Mouse (Mus musculus) urinary bladder, adult 2 months (tissue): Measurements from ENCODE around the gene Itsn2. TPM values are rescaled to one million over a fixed set of nuclear protein-coding genes. Genes with fewer than 3 reads are reported as not detected.
"Not testable (repeated sequence)": the region's sequence is repeated elsewhere in the genome, so short reads cannot be mapped to it uniquely, and the experiment has no call there.

Experiments used
- DNase-seq: peaks from one replicate; pipeline ENCODE4 v3.0.0; 2022; ENCODE audit warnings: low spot score
- polyA plus RNA-seq: library from polyadenylated mRNA; depleted of rRNA; stranded (reverse); fragments of >200 nt; gene quantifications from 2 replicates; pipeline ENCODE4 v1.2.3, GENCODE M21; 2012

Gene Itsn2
- polyA plus RNA-seq, 1 experiment = 38.3 TPM

DNA sequence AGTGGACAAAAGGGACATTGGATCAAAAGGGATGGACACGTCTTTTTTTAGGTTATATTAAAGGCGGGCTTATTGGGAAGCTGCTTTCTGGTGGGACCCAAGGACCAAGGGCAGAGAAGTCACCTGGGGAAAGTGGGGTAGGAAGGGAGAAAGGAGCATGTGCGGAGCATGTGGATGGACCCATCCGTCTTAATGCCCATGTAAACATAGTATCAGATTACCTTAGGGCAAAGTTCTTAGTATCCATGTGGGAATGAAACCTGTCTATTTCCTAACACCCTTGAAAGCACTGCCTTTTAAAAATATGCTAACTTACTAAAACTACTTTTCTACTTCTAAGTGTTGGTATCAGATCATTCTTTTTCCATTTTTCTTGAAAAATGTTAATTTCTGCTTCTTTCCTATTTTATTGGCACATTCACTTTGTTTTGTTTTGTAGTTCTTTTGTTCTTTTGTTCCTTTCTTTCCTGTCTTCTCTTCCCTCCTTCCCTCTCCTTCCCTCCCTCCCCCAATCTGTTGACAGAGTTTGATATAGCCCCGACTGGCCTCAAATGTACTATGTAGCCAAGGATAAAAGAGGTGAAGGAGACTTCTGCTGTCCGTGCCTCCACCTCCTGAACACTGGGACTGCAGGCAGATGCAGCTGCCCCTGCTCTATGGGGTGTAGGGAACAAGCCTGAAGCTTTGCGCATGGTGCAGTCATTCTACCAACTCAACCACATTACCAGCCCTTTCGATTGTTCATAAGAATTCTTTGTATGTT is 6.4 kb downstream of the Itsn2 start:
- no peak for DNase-seq

GRCm38 (mm10) chr12:4599713-4600112 is 7.3 kb downstream of the Itsn2 start:
- DNase-seq = no peak

GRCm38 (mm10) chr12:4606625-4607024 is 14.2 kb downstream of the Itsn2 start:
- no peak for DNase-seq

DNA sequence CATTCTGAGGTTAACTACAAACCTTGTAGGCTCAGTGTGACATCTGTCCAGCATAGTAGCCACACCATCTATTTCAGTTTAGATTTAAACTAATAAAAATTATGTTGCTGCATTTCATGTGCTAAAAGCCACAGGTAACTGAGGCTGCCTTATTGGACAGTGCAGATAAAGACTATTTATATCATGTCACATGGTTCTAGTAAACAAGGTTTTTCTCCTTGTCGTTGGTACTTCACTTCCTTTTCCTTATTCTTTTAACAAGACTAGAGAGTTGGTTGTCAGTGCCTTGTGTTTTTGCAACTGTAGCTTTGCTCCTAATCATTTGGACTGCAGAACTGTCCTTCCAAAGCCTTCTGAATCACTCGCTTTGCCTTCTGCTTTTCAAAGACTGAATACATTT is 22.3 kb downstream of the Itsn2 start:
- DNase-seq = no peak

- DNase-seq = no peak
Measured at GRCm38 (mm10) chr12:4624201-4624600, 31.8 kb downstream of the Itsn2 start.

DNA sequence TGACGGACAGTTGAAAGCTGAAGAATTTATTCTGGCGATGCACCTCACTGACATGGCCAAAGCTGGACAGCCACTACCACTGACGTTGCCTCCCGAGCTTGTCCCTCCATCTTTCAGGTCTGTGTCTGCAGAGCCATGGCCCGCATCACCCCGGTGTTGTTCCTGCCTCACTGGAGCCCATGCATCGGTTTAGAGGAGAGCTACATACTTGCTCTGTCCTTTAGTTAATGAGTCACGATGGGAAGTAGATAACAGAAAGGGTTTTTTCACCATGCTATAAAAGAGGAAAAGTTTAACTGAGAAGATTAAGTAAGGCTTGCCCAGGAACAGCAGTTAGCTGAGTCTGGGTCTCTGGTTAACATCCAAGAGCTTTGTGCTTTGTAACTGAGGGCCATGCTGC is 40.5 kb downstream of the Itsn2 start:
- DNase-seq = no peak

DNA sequence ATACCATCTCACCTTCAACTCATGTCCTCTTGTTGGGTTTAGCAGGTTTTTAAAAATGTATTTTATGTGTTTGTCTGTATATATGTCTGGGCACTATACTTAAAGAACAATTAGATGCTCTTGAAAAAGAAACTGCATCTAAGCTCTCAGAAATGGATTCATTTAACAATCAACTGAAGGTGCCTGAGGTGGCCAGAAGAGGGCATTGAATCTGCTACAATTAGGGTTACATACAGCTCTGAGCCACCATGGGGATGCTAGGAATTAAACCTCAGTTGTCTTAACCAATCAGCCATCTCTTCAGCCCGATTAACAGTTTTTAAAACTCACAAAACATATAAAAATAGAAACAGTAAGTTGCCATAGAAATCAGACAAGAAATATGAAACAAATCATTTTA is 46.0 kb downstream of the Itsn2 start:
- DNase-seq = no peak

DNA sequence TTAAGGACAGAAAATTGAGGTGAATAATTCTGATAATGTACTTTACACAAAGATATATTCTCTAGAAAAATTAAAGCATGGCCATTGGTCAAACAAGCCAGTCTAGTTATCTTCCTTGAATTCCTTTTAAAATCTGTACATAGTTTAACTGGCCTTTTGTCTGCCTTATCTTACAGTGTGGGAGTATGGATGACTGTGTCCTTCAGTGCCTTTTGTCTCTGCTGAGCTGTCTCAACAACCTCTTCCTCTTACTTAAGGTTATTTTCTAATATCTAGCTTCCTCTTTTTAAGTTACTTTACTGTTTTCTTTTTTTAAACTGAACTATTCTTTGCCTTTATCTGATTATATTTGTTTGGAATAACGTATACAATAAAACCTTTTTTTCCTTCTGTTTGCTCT is 48.3 kb downstream of the Itsn2 start:
- DNase-seq = no peak

- DNase-seq = no peak
Measured at GRCm38 (mm10) chr12:4656813-4657212, 64.4 kb downstream of the Itsn2 start.

- no peak for DNase-seq
Measured at GRCm38 (mm10) chr12:4664929-4665674, 72.7 kb downstream of the Itsn2 start.

- no peak for DNase-seq
Measured at GRCm38 (mm10) chr12:4665675-4666037, 73.2 kb downstream of the Itsn2 start.

DNA sequence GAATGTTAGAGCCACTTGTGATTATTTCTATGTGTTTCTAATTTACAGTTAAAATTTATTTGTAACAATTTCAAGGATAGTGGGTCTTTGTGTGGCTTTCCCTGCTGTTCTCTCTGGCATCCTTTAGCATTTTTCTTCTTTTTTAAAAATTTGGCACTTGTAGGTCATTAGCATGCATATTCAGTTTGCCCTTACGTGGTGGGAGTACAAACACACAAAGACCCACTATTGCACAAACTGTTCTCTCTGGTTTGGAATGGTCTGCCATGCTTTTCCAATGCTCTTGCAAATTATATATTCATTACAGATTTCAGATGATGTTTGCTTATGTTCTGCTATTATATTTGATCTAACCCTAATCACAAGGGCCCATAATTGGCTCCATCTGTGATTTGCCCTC is 83.9 kb downstream of the Itsn2 start:
- DNase-seq = no peak

GRCm38 (mm10) chr12:4679971-4680370 is 87.5 kb downstream of the Itsn2 start:
- DNase-seq = no peak

GRCm38 (mm10) chr12:4685441-4685840 is 93.0 kb downstream of the Itsn2 start:
- DNase-seq = no peak

GRCm38 (mm10) chr12:4688386-4688785 is 95.9 kb downstream of the Itsn2 start:
- no peak for DNase-seq

- no peak for DNase-seq
Measured at GRCm38 (mm10) chr12:4689341-4689740, 96.9 kb downstream of the Itsn2 start.

GRCm38 (mm10) chr12:4691193-4691592 is 98.8 kb downstream of the Itsn2 start:
- DNase-seq = no peak

DNA sequence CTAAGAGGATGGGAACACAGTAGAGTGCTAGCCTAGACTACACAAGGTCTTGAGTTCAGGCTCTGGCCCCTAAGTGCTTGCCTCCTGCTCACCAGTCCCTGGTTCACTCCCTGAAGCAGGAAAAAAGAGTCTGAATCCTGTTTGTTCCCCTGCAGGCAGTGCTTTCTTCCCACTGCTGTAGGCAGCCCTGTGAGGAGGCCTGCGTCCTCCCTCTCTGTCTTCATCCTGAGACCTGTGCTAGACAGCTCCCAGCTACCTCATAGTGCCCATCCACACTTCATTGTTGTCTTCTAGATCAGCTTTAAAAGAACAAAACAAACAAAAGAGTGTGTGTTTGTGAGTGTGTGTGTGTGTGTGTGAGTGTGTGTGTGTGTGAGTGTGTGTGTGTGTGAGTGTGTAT is 102.1 kb downstream of the Itsn2 start:
- DNase-seq = no peak

DNA sequence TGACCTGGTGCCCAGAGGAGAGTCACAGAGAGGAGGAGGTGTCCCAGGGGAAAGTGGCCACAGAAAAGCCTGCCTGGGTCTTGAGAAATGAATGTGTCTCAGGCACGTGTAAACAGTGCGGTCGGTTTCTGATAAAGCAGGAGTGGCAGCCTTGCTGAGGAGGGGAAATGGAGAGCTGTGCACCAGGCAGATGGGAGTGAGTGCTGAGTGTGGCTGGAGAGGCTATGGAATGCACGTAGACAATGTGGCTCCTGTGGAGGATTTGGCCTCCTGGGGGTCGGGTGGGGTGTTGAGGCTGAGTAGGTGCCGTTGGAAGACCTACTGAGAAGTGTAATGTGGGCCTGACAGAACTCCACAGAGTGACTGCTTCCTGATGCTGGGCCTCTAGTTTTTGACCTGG is 113.2 kb downstream of the Itsn2 start:
- DNase-seq = not testable (repeated sequence)

- DNase-seq = no peak
Measured at GRCm38 (mm10) chr12:4706175-4706574, 113.7 kb downstream of the Itsn2 start.

GRCm38 (mm10) chr12:4706901-4707300 is 114.5 kb downstream of the Itsn2 start:
- DNase-seq = no peak

DNA sequence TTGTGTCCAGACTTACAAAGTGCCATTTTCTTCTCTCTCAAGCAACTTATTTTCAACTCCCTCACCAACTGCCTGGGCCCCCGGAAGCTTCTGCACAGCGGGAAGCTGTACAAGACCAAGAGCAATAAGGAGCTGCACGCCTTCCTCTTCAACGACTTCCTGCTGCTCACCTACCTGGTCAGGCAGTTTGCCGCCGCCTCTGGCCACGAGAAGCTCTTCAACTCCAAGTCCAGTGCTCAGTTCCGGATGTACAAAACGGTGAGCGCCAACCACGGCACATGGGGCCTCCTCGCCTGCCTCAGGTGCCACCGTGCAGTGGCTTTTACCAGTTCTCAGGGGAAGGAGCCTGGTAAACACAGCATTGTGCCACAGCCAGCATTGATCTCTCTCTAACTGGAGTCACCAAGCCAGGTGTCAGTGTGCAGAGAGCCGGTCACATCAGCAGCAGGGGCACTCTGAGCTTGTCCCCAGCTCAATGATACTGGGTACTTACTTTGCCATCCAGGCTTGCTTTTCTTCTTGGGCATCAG is 115.1 kb downstream of the Itsn2 start:
- DNase-seq = no peak

DNA sequence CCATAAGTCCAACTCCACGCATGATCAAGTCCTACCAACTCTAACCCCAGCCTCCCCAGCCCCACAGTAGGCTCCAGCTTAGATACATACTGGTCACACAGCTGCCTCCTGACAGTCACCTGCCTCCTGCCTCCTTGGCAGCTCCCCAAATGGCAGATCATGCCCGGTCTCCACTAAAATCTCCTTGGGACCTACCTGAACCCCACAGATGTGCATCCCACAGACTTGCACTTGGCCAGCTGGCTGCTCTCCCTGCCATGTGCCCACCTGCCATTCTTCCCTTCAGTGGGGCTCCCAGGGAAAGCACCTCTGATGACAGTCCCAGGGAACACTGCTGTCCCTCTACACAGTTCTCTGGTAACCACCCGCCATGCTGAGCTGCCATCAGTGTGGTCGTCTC is 115.9 kb downstream of the Itsn2 start:
- no peak for DNase-seq
